In genomic region chr2:92392318-92393264, GRCm38 (mm10) we compare ENCODE assay signal across 8 mouse cellular contexts. TPM values are rescaled to one million over a fixed set of nuclear protein-coding genes. Genes with fewer than 3 reads are reported as not detected.
DNase-seq lines count a peak whose midpoint lies in the region; ATAC-seq and TF ChIP-seq lines count a peak whose summit lies in the region.

No protein-coding gene starts in this region.

- no peak for TF ChIP-seq CTCF in lung, embryonic 14.5 days (IDR thresholded peaks at IDR 0.05; ENCODE audit: low read depth)

- WGBS in lung, embryonic 14.5 days = 4% methylated on average over 26 of the region's 26 CpGs
- 5% methylated on average over 26 of the region's 26 CpGs for WGBS in hindbrain, embryonic 13.5 days
- 3% methylated on average over 26 of the region's 26 CpGs for WGBS in midbrain, embryonic 10.5 days

- peak overlapping the region; percentile 44; the same call in 1 of the 2 replicates for H3K9ac ChIP-seq in lung, embryonic 14.5 days
- peak overlapping the region; percentile 71 for H3K9ac ChIP-seq in hindbrain, embryonic 13.5 days

- H3K27ac ChIP-seq in lung, embryonic 14.5 days (ENCODE audit: low read depth) = peak overlapping the region; percentile 45; the same call in 1 of the 2 replicates
- peak overlapping the region; percentile 93 for H3K27ac ChIP-seq in hindbrain, embryonic 13.5 days
- peak overlapping the region; percentile 93 for H3K27ac ChIP-seq in midbrain, embryonic 10.5 days (replicated peaks)

- DNase-seq in lung, embryonic 14.5 days = peak; percentile 58
- DNase-seq in lung, postnatal 36 days = no peak
- peak; percentile 72 for DNase-seq in embryo, embryonic 11.5 days (ENCODE audit: low read depth, low spot score)
- DNase-seq in midbrain, embryonic 10.5 days (ENCODE audit: low spot score) = peak; percentile 79
- DNase-seq in frontal cortex, postnatal 36 days (ENCODE audit: low spot score in 2 of 2) = no peak
- DNase-seq in left cerebral cortex, adult 11 months (ENCODE audit: low spot score) = no peak

- peak overlapping the region; percentile 56 for H3K4me2 ChIP-seq in lung, embryonic 14.5 days
- H3K4me2 ChIP-seq in hindbrain, embryonic 13.5 days = peak overlapping the region; percentile 56

- H3K27me3 ChIP-seq in lung, embryonic 14.5 days (ENCODE audit: insufficient read depth, low read length) = no peaks in the 10 kb centered on the region
- H3K27me3 ChIP-seq in hindbrain, embryonic 13.5 days = no peaks in the 10 kb centered on the region
- peaks cover 25% of the 10 kb centered on the region for H3K27me3 ChIP-seq in midbrain, embryonic 10.5 days (ENCODE audit: low read depth, poor library complexity, severe bottlenecking)

- H3K4me1 ChIP-seq in lung, embryonic 14.5 days (ENCODE audit: insufficient read depth) = peaks cover 24% of the 10 kb centered on the region; the same call in 1 of the 2 replicates
- peaks cover 69% of the 10 kb centered on the region for H3K4me1 ChIP-seq in hindbrain, embryonic 13.5 days (replicated peaks)
- peaks cover 80% of the 10 kb centered on the region for H3K4me1 ChIP-seq in midbrain, embryonic 10.5 days

- no peaks in the 10 kb centered on the region for H3K36me3 ChIP-seq in lung, embryonic 14.5 days (ENCODE audit: insufficient read depth)
- H3K36me3 ChIP-seq in hindbrain, embryonic 13.5 days = peaks cover 2% of the 10 kb centered on the region; the same call in 1 of the 2 replicates
- H3K36me3 ChIP-seq in midbrain, embryonic 10.5 days = peaks cover 6% of the 10 kb centered on the region

- peak overlapping the region; percentile 27 for H3K4me3 ChIP-seq in lung, embryonic 14.5 days (ENCODE audit: low read depth, low read length)
- H3K4me3 ChIP-seq in hindbrain, embryonic 13.5 days = peak overlapping the region; percentile 33
- H3K4me3 ChIP-seq in midbrain, embryonic 10.5 days = peak overlapping the region; percentile 66

- ATAC-seq in lung, embryonic 14.5 days (ENCODE audit: insufficient read depth) = no peak
- no peak for ATAC-seq in hindbrain, embryonic 13.5 days (ENCODE audit: low FRiP score)
- no peak for ATAC-seq in monocyte, adult 5-6 weeks (replicated peaks; ENCODE audit: insufficient number of reproducible peaks, low FRiP score, low TSS enrichment, poor library complexity, severe bottlenecking)

- H3K9me3 ChIP-seq in lung, embryonic 14.5 days (ENCODE audit: low read depth, low read length) = no peaks in the 10 kb centered on the region
- H3K9me3 ChIP-seq in hindbrain, embryonic 13.5 days = no peaks in the 10 kb centered on the region
- no peaks in the 10 kb centered on the region for H3K9me3 ChIP-seq in midbrain, embryonic 10.5 days (replicated peaks)

RNA-seq across cellular contexts. Expression of gene Mapk8ip1, which starts 8.5 kb away (rescaled TPM):
- polyA plus RNA-seq in lung, embryonic 14.5 days (2014; fragmentation: Nextera tagmentation; extraction: Ambion mirVana) = 6.2 TPM in 2 replicates
- 111 and 112 TPM in 2 replicates for polyA plus RNA-seq in hindbrain, embryonic 13.5 days (2015; fragmentation: Nextera tagmentation; extraction: Ambion mirVana)
- polyA plus RNA-seq in midbrain, embryonic 10.5 days (2016; fragmentation: Nextera tagmentation; extraction: Ambion mirVana) = 58.3 and 70.5 TPM in 2 replicates
- total RNA-seq in monocyte, adult 5-6 weeks (2017) = not detected in 3 replicates

RNA-seq across cellular contexts. Expression of gene 1700029I15Rik, which starts 10.3 kb away (rescaled TPM):
- polyA plus RNA-seq in lung, embryonic 14.5 days (2014; fragmentation: Nextera tagmentation; extraction: Ambion mirVana) = 1.1 and 1.2 TPM in 2 replicates
- polyA plus RNA-seq in hindbrain, embryonic 13.5 days (2015; fragmentation: Nextera tagmentation; extraction: Ambion mirVana) = 6.3 and 6.9 TPM in 2 replicates
- polyA plus RNA-seq in midbrain, embryonic 10.5 days (2016; fragmentation: Nextera tagmentation; extraction: Ambion mirVana) = 4.1 and 5.2 TPM in 2 replicates
- 1.6 to 6.7 TPM (median 4.8 TPM) in 3 replicates for total RNA-seq in monocyte, adult 5-6 weeks (2017)

RNA-seq across cellular contexts. Expression of gene Large2, which starts 17.9 kb away (rescaled TPM):
- polyA plus RNA-seq in lung, embryonic 14.5 days (2014; fragmentation: Nextera tagmentation; extraction: Ambion mirVana) = 15.3 and 16.6 TPM in 2 replicates
- polyA plus RNA-seq in hindbrain, embryonic 13.5 days (2015; fragmentation: Nextera tagmentation; extraction: Ambion mirVana) = 1.6 and 2.4 TPM in 2 replicates
- polyA plus RNA-seq in midbrain, embryonic 10.5 days (2016; fragmentation: Nextera tagmentation; extraction: Ambion mirVana) = 16.2 and 25.6 TPM in 2 replicates
- total RNA-seq in monocyte, adult 5-6 weeks (2017) = not detected in 3 replicates

RNA-seq across cellular contexts. Expression of gene Pex16, which starts 18.1 kb away (rescaled TPM):
- 16.6 and 19.8 TPM in 2 replicates for polyA plus RNA-seq in lung, embryonic 14.5 days (2014; fragmentation: Nextera tagmentation; extraction: Ambion mirVana)
- 35.7 and 35.8 TPM in 2 replicates for polyA plus RNA-seq in hindbrain, embryonic 13.5 days (2015; fragmentation: Nextera tagmentation; extraction: Ambion mirVana)
- polyA plus RNA-seq in midbrain, embryonic 10.5 days (2016; fragmentation: Nextera tagmentation; extraction: Ambion mirVana) = 26.1 and 27.1 TPM in 2 replicates
- 17.0 to 22.6 TPM (median 20.1 TPM) in 3 replicates for total RNA-seq in monocyte, adult 5-6 weeks (2017)

RNA-seq across cellular contexts. Expression of gene Cry2, which starts 41.3 kb away (rescaled TPM):
- 19.9 and 22.0 TPM in 2 replicates for polyA plus RNA-seq in lung, embryonic 14.5 days (2014; fragmentation: Nextera tagmentation; extraction: Ambion mirVana)
- 36.8 and 38.5 TPM in 2 replicates for polyA plus RNA-seq in hindbrain, embryonic 13.5 days (2015; fragmentation: Nextera tagmentation; extraction: Ambion mirVana)
- polyA plus RNA-seq in midbrain, embryonic 10.5 days (2016; fragmentation: Nextera tagmentation; extraction: Ambion mirVana) = 32.8 and 36.2 TPM in 2 replicates
- 4.2 to 10.6 TPM (median 7.3 TPM) in 3 replicates for total RNA-seq in monocyte, adult 5-6 weeks (2017)

Comparison
In these comparisons a context has a peak if more than half of its experiments do, and no peak if none do; other contexts are left out.
1. DNase-seq: peak in lung, embryonic 14.5 days (single experiment), embryo, embryonic 11.5 days (single experiment) and midbrain, embryonic 10.5 days (single experiment); none in lung, postnatal 36 days (single experiment), frontal cortex, postnatal 36 days (0 of 2) and left cerebral cortex, adult 11 months (single experiment).
2. Peak in every context shown above with its lines, with median percentiles within 50 percentile points of each other: H3K27ac ChIP-seq and H3K4me3 ChIP-seq.